Comparison of ENCODE assay signal across 18 mouse cellular contexts in the genomic region with DNA sequence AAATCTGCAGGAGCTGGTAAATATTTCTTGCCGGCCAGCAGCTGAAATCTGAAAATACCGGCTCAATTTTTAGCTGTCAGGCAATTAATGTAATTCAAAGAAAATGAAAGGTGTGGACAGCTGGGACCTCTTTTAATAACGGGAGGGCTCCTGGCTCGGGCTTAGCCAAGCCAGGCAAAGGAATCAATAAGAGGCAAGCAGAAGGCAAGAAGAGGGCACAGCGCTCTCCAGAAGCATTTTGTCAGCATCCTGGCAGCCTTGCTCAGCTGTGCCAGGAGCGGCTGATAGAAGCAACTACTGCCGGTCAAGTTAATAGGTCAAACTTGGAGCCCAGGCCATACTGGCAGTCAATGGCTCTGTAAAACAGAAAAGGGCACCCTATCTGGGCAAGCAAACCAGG.
A peak's percentile ranks its signal among the peaks of the same experiment; 100 is the strongest.
DNase-seq lines count a peak whose midpoint lies in the region; ATAC-seq lines count a peak whose summit lies in the region.
"Had no signal": no experiment of that assay in that cellular context is flagged by ENCODE, and none has a peak within 500 bp of the region (broad histone marks: within the 10 kb centered on the region; RNA-seq: fewer than 3 reads in every experiment).

No protein-coding gene starts in this region.

- 63% methylated on average over 7 of the region's 7 CpGs for WGBS in midbrain, embryonic 13.5 days
- 89% methylated on average over 7 of the region's 7 CpGs for WGBS in midbrain, embryonic 10.5 days
- 49% methylated on average over 7 of the region's 7 CpGs for WGBS in hindbrain, embryonic 14.5 days
- 53% methylated on average over 7 of the region's 7 CpGs for WGBS in midbrain, embryonic 15.5 days
- 77% methylated on average over 7 of the region's 7 CpGs for WGBS in heart, embryonic 11.5 days (ENCODE audit: insufficient replicate concordance)

- no peak overlapping the region for H3K4me2 ChIP-seq in midbrain, embryonic 13.5 days (replicated peaks)
- no peak overlapping the region for H3K4me2 ChIP-seq in hindbrain, embryonic 14.5 days (replicated peaks)
- H3K4me2 ChIP-seq in midbrain, embryonic 15.5 days = no peak overlapping the region
- no peak overlapping the region for H3K4me2 ChIP-seq in heart, embryonic 11.5 days
- H3K4me2 ChIP-seq: embryonic facial prominence, embryonic 12.5 days; forebrain, embryonic 15.5 days; heart, embryonic 12.5 days had no signal

- peak overlapping the region; percentile 61; the same call in 1 of the 2 replicates for H3K27ac ChIP-seq in midbrain, embryonic 13.5 days
- no peak overlapping the region for H3K27ac ChIP-seq in midbrain, embryonic 10.5 days (replicated peaks)
- peak overlapping the region; percentile 34; the same call in 1 of the 2 replicates for H3K27ac ChIP-seq in hindbrain, embryonic 14.5 days
- peak overlapping the region; percentile 45 for H3K27ac ChIP-seq in midbrain, embryonic 15.5 days
- no peak overlapping the region for H3K27ac ChIP-seq in heart, embryonic 11.5 days (ENCODE audit: low read depth, low read length)
- H3K27ac ChIP-seq: embryonic facial prominence, embryonic 12.5 days; forebrain, embryonic 15.5 days; heart, adult 2 months had no signal

- H3K4me3 ChIP-seq in midbrain, embryonic 13.5 days (replicated peaks) = no peak overlapping the region
- no peak overlapping the region for H3K4me3 ChIP-seq in midbrain, embryonic 10.5 days
- no peak overlapping the region for H3K4me3 ChIP-seq in hindbrain, embryonic 14.5 days (replicated peaks; ENCODE audit: low read length)
- no peak overlapping the region for H3K4me3 ChIP-seq in midbrain, embryonic 15.5 days
- H3K4me3 ChIP-seq in heart, embryonic 11.5 days (ENCODE audit: low read depth, low read length) = no peak overlapping the region
- H3K4me3 ChIP-seq: embryonic facial prominence, embryonic 12.5 days; forebrain, embryonic 15.5 days; heart, adult 2 months; heart, embryonic 12.5 days had no signal

- intact Hi-C loops in heart, postnatal 36 days (cut with DNase I) = no loop called here

- ATAC-seq in cerebellum, adult (ENCODE audit: insufficient number of reproducible peaks, low FRiP score, low TSS enrichment) = no peak
- peak; percentile 65; the same call in 1 of the 2 replicates for ATAC-seq in midbrain, embryonic 13.5 days
- no peak for ATAC-seq in hindbrain, embryonic 14.5 days (ENCODE audit: low FRiP score)
- ATAC-seq in midbrain, embryonic 15.5 days (replicated peaks) = no peak
- no peak for ATAC-seq in heart, embryonic 11.5 days (replicated peaks; ENCODE audit: insufficient number of reproducible peaks, low FRiP score, low TSS enrichment)
- ATAC-seq: forebrain, embryonic 15.5 days; inflammation-experienced regulatory T-cells, adult 6 months; intestine, postnatal 0 days had no signal

- no peak overlapping the region for H3K9ac ChIP-seq in midbrain, embryonic 13.5 days (replicated peaks)
- no peak overlapping the region for H3K9ac ChIP-seq in hindbrain, embryonic 14.5 days
- H3K9ac ChIP-seq in midbrain, embryonic 15.5 days = no peak overlapping the region
- no peak overlapping the region for H3K9ac ChIP-seq in heart, embryonic 11.5 days (ENCODE audit: low read depth, low read length)
- H3K9ac ChIP-seq: embryonic facial prominence, embryonic 12.5 days; forebrain, embryonic 15.5 days; heart, embryonic 12.5 days had no signal

- H3K4me1 ChIP-seq in midbrain, embryonic 13.5 days (replicated peaks) = peaks cover 13% of the 10 kb centered on the region
- H3K4me1 ChIP-seq in midbrain, embryonic 10.5 days = no peaks in the 10 kb centered on the region
- 0 out of 2 replicates have a peak, but pooled peaks cover 4% of the 10 kb centered on the region for H3K4me1 ChIP-seq in hindbrain, embryonic 14.5 days (replicated peaks; ENCODE audit: control insufficient read depth, insufficient read depth, low read length)
- H3K4me1 ChIP-seq in midbrain, embryonic 15.5 days = peaks cover 13% of the 10 kb centered on the region
- H3K4me1 ChIP-seq in heart, embryonic 11.5 days (ENCODE audit: control insufficient read depth, insufficient read depth, low read length) = no peaks in the 10 kb centered on the region
- H3K4me1 ChIP-seq: embryonic facial prominence, embryonic 12.5 days; heart, embryonic 12.5 days had no signal

- H3K9me3 ChIP-seq in midbrain, embryonic 13.5 days = no peaks in the 10 kb centered on the region
- no peaks in the 10 kb centered on the region for H3K9me3 ChIP-seq in midbrain, embryonic 10.5 days (replicated peaks)
- H3K9me3 ChIP-seq in hindbrain, embryonic 14.5 days (ENCODE audit: control insufficient read depth, low read length) = no peaks in the 10 kb centered on the region
- H3K9me3 ChIP-seq in midbrain, embryonic 15.5 days = no peaks in the 10 kb centered on the region
- H3K9me3 ChIP-seq in heart, embryonic 11.5 days (replicated peaks; ENCODE audit: control insufficient read depth, low read length) = no peaks in the 10 kb centered on the region
- H3K9me3 ChIP-seq: embryonic facial prominence, embryonic 12.5 days; forebrain, embryonic 15.5 days; heart, embryonic 12.5 days had no signal

- H3K27me3 ChIP-seq in midbrain, embryonic 13.5 days = no peaks in the 10 kb centered on the region
- no peaks in the 10 kb centered on the region for H3K27me3 ChIP-seq in midbrain, embryonic 10.5 days (ENCODE audit: low read depth, poor library complexity, severe bottlenecking)
- no peaks in the 10 kb centered on the region for H3K27me3 ChIP-seq in hindbrain, embryonic 14.5 days (ENCODE audit: control insufficient read depth, insufficient read depth, low read length)
- H3K27me3 ChIP-seq in midbrain, embryonic 15.5 days (replicated peaks) = no peaks in the 10 kb centered on the region
- H3K27me3 ChIP-seq in heart, embryonic 11.5 days (ENCODE audit: control insufficient read depth, insufficient read depth, low read length) = no peaks in the 10 kb centered on the region
- H3K27me3 ChIP-seq: embryonic facial prominence, embryonic 12.5 days; forebrain, embryonic 15.5 days; heart, embryonic 12.5 days had no signal

- DNase-seq in cerebellum, postnatal 14 days = peak; percentile 3 to 10
- no peak for DNase-seq in midbrain, embryonic 10.5 days (ENCODE audit: low spot score)
- no peak for DNase-seq in hindbrain, embryonic 14.5 days (ENCODE audit: low spot score)
- no peak for DNase-seq in heart, postnatal 36 days
- DNase-seq: adrenal gland, postnatal 10 days; cerebellum, adult 18-20 months; cerebellum, adult 9-11 months; gastrocnemius, postnatal 10 days; heart, adult 2 months had no signal

- H3K36me3 ChIP-seq in midbrain, embryonic 13.5 days = no peaks in the 10 kb centered on the region
- no peaks in the 10 kb centered on the region for H3K36me3 ChIP-seq in midbrain, embryonic 10.5 days
- H3K36me3 ChIP-seq in hindbrain, embryonic 14.5 days (replicated peaks; ENCODE audit: control insufficient read depth, insufficient read depth) = no peaks in the 10 kb centered on the region
- no peaks in the 10 kb centered on the region for H3K36me3 ChIP-seq in midbrain, embryonic 15.5 days (replicated peaks)
- no peaks in the 10 kb centered on the region for H3K36me3 ChIP-seq in heart, embryonic 11.5 days (ENCODE audit: control insufficient read depth, insufficient read depth, low read length)
- H3K36me3 ChIP-seq: embryonic facial prominence, embryonic 12.5 days; forebrain, embryonic 15.5 days; heart, embryonic 12.5 days had no signal

Comparison
In these comparisons a context has a peak if more than half of its experiments do, and no peak if none do; other contexts are left out.
1. H3K27ac ChIP-seq: peak in midbrain, embryonic 13.5 days (single experiment), hindbrain, embryonic 14.5 days (single experiment) and midbrain, embryonic 15.5 days (single experiment); none in midbrain, embryonic 10.5 days (single experiment) and heart, embryonic 11.5 days (single experiment).
2. DNase-seq: peak in cerebellum, postnatal 14 days (2 of 2); none in midbrain, embryonic 10.5 days (single experiment), hindbrain, embryonic 14.5 days (single experiment) and heart, postnatal 36 days (0 of 2).